Mouse (Mus musculus) yolk sac, embryonic 10.5 days (tissue): ENCODE measurements around the gene Tfpi2.

Source experiments
- DNase-seq: peaks from one replicate; pipeline ENCODE4 v3.0.0-alpha.2; 2017; ENCODE audit warnings: low spot score

Tfpi2 gene

GRCm38 (mm10) chr6:3988750-3989149, at the start of gene Tfpi2:
Tfpi2 (minus strand) TSS chr6:3988919.
- peak; percentile 75 for DNase-seq

DNA sequence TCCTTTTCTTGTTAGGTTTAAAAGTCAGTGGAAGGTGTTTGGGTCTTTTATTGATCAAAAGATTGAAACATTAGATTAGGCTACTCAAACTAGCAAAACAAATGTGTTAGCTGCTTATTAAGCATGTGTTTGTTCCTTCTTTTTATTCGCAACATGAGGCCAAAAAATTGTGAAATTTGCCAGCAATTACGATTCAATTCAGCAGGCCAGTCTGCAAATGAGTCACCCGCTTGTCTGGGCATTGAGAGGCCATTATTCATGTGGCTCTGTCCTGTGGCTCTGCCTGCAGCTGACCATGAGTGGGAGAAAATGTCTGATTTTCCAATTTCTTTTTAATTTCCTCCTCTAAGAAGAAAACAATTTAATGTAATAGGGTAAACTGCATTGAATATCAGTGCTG, 42.2 kb upstream of the Tfpi2 start:
- DNase-seq = no peak

- no peak for DNase-seq
These were observed 37.6 kb upstream of the Tfpi2 start for GRCm38 (mm10) chr6:4026367-4026766.

GRCm38 (mm10) chr6:4022645-4023044, 33.9 kb upstream of the Tfpi2 start:
- no peak for DNase-seq

- DNase-seq = no peak
These were observed 20.8 kb upstream of the Tfpi2 start for GRCm38 (mm10) chr6:4009548-4009947.

DNA sequence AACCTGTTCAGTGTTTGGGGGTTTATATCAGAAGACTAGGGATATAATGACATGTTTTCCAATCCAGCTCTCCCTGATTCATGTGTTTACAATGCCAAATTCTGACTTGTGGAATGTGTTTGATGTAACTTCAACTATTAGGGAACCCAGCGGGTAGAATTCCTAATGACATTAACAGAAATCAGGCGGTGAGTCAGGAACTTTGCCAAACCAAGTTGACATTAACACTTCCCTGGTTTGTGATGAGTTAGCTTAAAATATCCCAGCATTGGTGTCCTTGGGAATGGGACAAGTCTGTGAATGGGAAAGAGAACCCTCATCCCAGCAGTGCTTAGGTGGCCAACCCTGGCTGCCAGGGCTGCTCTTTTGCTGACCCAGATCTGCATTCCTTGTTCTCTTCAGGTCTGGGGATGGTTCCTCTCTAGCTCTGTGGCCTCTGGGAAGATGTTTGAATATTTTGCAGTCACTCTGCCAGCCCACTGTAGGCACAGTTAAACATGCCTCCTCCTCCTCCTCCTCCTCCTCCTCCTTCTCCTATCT, 19.9 kb upstream of the Tfpi2 start:
- DNase-seq = no peak

- DNase-seq = no peak
These were observed 16.1 kb upstream of the Tfpi2 start for GRCm38 (mm10) chr6:4004808-4005207.

DNA sequence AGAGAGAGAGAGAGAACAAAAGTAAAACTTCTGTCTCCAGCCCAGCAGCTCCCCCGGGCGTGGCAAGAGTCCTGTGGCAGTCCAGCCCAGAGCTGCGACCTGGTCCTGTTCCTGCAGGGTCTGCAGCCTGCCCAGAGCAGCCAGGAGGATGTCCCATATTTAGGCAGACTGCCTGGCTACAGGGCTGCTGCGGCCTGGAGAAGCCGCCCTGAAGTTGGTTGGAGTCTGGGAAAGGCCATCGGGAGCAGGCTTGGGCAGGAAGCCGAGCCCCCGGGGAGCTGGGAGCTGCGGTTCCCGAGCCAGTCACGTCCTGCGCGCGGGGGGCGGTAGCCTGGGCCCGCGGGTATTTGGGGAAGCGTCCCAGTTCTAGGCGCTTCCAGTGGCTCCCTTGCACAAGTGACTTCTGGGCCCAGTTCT, 15.2 kb upstream of the Tfpi2 start, which contains the start of gene Gng11:
TSS of gene Gng11 (plus strand) at position 15 of the 417 bp plus-strand sequence.
- peak; percentile 68 for DNase-seq

DNA sequence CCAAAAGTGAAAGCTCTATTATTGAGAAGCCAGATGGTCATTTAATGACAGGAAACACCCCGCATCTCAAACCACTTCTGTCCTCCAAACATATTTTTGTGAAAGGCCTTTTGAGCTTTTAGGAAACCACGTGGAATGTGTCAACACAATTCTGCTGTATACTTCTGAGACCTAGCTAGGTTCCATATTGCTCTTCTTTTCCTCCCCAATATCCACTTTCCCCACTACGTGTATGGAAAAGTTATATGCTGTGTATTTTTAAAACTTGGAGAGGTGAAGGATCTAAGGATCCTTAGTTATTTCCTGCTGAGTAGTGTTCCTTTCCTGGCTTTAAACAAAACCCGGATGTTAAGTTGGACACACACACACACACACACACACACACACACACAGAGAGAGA, 14.7 kb upstream of the Tfpi2 start:
- DNase-seq = no peak

DNA sequence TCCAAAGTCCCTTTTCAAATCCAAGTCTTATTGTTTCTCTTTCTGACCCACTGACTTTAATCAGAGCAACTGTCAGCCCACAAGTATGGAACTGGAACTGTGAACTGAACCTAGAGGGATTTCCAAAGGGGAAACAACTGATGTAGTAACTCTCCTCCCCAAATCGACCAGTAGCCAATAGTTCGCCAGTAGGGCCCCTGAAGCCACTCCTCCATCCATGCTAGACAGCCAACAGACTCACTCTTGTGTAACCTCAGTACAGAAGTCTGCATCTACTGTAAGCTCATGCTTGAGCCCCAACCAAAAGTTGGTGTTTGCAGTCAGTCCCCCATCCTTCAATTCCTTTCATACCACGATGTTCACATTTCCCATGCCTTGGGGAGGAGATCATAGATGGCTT, 12.0 kb upstream of the Tfpi2 start:
- DNase-seq = no peak

DNA sequence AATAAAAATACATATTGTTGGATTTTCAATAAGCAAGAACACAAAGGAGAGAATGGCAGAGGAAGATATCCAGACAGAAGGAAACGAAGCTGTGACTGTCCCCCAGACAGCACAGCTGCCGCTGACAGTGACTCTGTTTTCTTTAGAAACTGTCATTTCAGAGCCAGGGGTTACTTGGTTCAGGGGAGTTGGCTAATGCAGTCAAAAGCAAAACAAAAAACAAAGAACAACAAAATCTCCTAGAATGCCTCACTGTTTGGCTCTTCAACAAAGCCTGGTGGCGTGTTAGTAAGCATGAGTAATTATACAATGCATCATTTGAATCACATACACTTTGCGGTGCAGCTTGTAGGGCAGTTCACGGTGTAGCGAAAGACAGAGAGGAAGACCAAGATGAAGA, 10.6 kb upstream of the Tfpi2 start:
- no peak for DNase-seq

DNA sequence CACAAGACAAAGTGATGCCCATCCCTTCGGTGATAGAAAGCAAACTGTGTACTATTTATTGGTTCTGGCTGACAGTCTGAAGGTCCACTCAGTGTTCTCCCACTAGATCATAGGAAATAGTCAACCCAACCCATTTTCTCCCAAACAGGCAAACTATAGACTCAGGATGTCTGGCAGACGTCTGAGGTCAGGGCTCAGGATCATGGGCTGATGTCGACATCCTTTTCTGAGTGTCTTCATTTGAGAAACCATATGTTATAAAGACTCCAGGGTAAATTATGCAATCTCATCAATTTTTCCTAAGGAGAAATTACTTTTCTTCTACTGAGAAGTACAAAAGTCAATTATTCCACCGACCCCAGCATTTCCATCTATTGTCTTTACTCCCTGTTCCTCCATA, 9.4 kb upstream of the Tfpi2 start:
- no peak for DNase-seq

GRCm38 (mm10) chr6:3993492-3993891, 4.8 kb upstream of the Tfpi2 start, which contains the start of gene Gngt1:
Gngt1 (plus strand) TSS chr6:3993792.
- no peak for DNase-seq

- no peak for DNase-seq
These were observed 5.9 kb downstream of the Tfpi2 start for GRCm38 (mm10) chr6:3982661-3983284.

- no peak for DNase-seq
These were observed 15.0 kb downstream of the Tfpi2 start for GRCm38 (mm10) chr6:3973679-3974078.

DNA sequence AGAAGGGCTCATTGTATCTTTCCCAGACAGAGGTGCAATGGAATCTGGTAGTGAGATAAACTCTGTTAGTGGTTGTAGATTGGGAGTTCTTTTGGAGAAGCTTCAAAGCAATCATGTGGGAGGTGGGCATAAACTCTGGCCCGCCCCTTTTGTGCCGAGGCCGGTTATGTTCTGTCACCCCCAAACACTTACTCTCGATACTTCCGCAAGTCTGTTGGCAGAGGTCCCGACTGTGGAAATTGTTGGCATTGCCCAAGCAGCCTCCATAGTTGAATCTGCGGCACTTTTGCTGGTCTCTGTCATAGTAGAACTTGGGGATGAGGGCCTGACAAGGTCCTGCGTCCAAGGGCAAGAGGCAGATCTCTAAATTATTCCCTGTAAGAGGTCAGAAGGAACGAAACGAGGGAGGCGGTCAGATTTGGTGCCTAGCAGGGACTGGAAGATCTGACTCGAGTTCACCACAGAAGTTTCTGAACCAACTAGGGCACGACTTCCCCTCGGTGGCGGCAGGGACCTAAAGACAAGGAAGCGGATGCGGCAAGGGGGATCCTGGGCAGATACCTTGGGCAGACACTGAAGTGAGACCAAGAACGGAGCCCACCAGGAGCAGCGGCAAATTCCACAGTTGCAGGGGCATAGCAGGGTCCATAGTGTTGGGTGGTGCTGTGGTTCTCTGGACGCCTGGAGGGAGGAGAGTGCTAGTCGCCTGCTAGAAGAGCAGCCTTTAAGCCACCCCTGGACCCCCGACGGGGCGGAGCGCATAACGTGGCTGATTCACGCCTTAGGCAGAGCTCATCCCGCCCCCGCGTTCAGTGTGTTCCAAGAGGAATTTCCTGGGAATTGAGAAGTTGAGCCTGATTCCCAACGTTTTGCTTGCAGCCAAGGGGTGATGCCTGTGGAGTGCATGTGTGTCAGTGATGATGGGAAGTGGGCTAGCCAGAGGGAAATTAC, 20.8 kb downstream of the Tfpi2 start:
- DNase-seq = peak; percentile 17

GRCm38 (mm10) chr6:3954969-3955368, 33.8 kb downstream of the Tfpi2 start:
- no peak for DNase-seq

DNA sequence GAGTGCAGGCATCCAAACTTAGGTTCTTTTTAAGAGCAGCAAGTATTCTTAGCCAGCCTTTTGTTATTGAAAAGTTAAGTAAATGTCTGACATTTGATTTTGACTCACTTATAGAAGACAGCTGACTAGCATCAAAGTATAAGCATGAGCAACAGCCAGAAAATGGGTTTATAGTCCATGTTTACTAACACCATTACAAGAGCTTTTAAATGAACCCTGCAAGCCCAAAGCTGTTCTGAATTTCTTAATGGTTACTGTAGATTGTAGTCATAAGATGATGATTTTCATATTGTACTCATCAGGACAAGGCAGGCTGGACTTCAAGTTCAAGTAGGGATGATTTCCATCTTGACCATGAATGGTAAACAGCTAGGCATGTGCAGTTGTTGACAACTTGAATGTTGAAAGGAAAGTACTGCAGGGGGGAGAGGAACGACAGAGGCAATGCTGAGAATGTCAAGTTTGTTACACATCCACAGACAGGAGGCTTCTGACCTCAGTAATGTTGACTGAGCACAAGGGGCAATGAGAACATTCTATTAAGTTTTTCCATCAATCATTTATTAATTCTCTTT, 52.5 kb downstream of the Tfpi2 start:
- no peak for DNase-seq

- DNase-seq = no peak
These were observed 53.1 kb downstream of the Tfpi2 start for GRCm38 (mm10) chr6:3935606-3936005.

DNA sequence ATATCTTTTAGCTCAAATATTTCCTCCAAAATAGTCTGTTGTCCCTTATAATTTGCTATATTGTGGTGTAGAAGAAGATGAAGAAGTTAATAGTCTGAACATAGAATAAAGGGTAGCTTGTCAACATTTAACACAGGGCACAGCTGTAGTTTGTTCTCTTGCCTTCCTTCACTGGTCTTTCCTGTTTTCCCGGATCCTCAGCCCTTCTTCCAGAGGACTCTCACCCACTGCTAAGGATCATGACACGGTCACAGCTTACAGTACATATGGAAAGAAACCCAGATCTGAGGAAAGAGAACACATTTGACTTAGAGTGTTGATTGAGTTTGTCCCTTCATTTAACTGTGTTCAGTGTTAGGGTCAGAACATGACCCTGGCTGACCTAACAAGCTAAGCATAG, 53.7 kb downstream of the Tfpi2 start:
- DNase-seq = no peak

DNA sequence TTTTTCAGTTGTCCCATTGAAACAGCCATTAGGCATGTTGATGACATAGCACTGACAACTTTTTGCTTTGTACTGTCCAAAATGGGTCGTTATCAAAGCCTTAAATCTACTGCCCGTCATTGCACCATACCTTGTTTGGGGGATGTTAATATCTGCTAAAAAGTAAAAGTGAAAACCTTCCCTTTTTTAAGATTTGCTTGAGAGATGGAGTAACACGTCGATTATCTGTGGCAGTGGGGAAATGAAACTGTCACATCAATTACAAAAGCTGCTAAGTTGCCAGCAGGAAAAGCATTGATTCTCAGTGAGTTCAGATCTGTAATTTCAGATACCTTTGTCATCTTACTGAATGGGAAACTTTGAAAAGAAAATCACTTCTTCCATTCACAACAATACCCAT, 62.6 kb downstream of the Tfpi2 start:
- DNase-seq = no peak

DNA sequence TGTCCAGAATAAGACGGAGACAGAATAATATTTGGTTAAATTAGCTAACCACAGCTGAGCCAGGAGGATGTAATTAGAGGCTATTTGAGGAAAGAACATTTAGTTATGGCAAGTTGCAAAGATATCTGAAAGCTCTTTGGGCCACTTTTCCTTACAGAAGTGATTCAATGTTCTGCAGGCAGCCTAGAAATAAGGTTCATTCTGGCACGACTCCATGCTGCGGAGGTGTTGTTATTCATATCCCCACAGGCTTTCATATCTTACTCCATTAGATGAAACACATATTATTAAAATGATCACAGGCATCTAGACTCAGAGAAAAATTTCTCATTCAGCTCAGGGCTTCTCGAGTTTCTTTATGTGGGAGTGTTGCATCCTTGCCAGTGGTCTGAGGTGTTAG, 65.8 kb downstream of the Tfpi2 start:
- DNase-seq = no peak

DNA sequence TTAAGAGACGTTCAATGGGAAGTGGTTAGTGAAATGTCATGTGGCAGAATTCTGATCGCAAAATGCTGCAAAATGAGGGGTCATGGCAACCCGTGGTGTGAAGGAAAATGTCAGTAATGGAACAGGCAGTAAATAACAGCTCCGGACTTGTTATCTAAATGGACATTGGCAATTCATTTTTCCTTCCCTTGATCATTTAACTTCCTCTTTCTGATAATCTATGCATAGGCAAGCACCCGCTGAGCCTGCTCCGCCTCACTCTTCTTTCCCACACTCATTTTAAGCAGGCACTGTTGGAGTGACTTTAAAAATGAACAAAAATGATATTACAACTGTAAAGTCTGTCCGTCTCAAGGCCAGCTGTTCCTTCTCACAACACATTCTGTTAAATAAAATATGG, 72.7 kb downstream of the Tfpi2 start:
- no peak for DNase-seq
